Mouse (Mus musculus) limb, embryonic 11.5 days (tissue): ENCODE measurements around the gene Ncoa7. TPM values are rescaled to one million over a fixed set of nuclear protein-coding genes. Genes with fewer than 3 reads are reported as not detected.

ENCODE experiments used
- ATAC-seq: fragments of 200-750 bp; cut with Nextera tagmentation; 2 replicates; pipeline ENCODE4 v1.8.0; 2017; ENCODE audit warnings: low read depth; ENCODE audit not compliant: insufficient number of reproducible peaks, low FRiP score, low TSS enrichment
- DNase-seq: peaks from one replicate; pipeline ENCODE4 v3.0.0-alpha.2; 2015; ENCODE audit warnings: low spot score
- H3K27ac ChIP-seq: fragments of 300-500 bp; sonication (generic); replicated peaks from 2 replicates; pipeline ENCODE4 v1.5.1; 2014; ENCODE audit warnings: low read depth, mild to moderate bottlenecking, low read length
- H3K27me3 ChIP-seq: fragments of 300-500 bp; sonication (generic); 2 replicates; pipeline ENCODE4 v1.6.1; 2014; ENCODE audit warnings: mild to moderate bottlenecking, low read length, mixed read lengths; ENCODE audit not compliant: control insufficient read depth, insufficient read depth
- H3K36me3 ChIP-seq: fragments of 300-500 bp; sonication (generic); 2 replicates; pipeline ENCODE4 v1.6.1; 2014; ENCODE audit warnings: mild to moderate bottlenecking, low read length, moderate library complexity, mixed read lengths; ENCODE audit not compliant: control insufficient read depth, insufficient read depth
- H3K4me1 ChIP-seq: fragments of 300-500 bp; sonication (generic); 2 replicates; pipeline ENCODE4 v1.6.1; 2014; ENCODE audit warnings: low read length, mixed read lengths; ENCODE audit not compliant: control insufficient read depth, insufficient read depth
- H3K4me2 ChIP-seq: fragments of 300-500 bp; sonication (generic); 2 replicates; pipeline ENCODE4 v1.6.1; 2014; ENCODE audit warnings: low read depth, mild to moderate bottlenecking, moderate library complexity; ENCODE audit not compliant: severe bottlenecking
- H3K4me3 ChIP-seq: fragments of 300-500 bp; sonication (generic); 2 replicates; pipeline ENCODE4 v1.5.1; 2014; ENCODE audit warnings: low read depth, low read length
- H3K9ac ChIP-seq: fragments of 300-500 bp; sonication (generic); 2 replicates; pipeline ENCODE4 v1.6.1; 2014; ENCODE audit warnings: mild to moderate bottlenecking, low read length
- H3K9me3 ChIP-seq: fragments of 300-500 bp; sonication (generic); 2 replicates; pipeline ENCODE4 v1.6.1; 2016; ENCODE audit warnings: low read length; ENCODE audit not compliant: control insufficient read depth
- WGBS: fragments of 180-500 bp; shearing (Covaris S2); extraction: QIAGEN DNeasy Blood & Tissue Kit; methylation state at CpG from one replicate; pipeline ENCODE4 v1.1.7; 2014; 5-methylcytosine and 5-hydroxymethylcytosine counted together
- polyA plus RNA-seq: library from polyadenylated mRNA; unstranded; fragments of >200 nt; fragmentation: Nextera tagmentation; extraction: Ambion mirVana; gene quantifications from 2 replicates; pipeline ENCODE4 v1.2.1, GENCODE M21; 2014

Gene Ncoa7
- polyA plus RNA-seq, 1 experiment from 2014 or later: 9.4 TPM

GRCm38 (mm10) chr10:30723014-30723413, 80.1 kb downstream of the Ncoa7 start:
- H3K36me3 ChIP-seq: no peaks in the 10 kb centered on the region
- no peak overlapping the region for H3K27ac ChIP-seq
- DNase-seq (no peak), ATAC-seq (no peak)
- WGBS: 94% methylated on average over 1 of the region's 1 CpGs
- no peaks in the 10 kb centered on the region for H3K4me1 ChIP-seq
- no peaks in the 10 kb centered on the region for H3K9me3 ChIP-seq
- H3K9ac ChIP-seq: no peak overlapping the region
- no peaks in the 10 kb centered on the region for H3K27me3 ChIP-seq
- no peak overlapping the region for H3K4me2 ChIP-seq
- no peak overlapping the region for H3K4me3 ChIP-seq

GRCm38 (mm10) chr10:30720556-30720955, 82.6 kb downstream of the Ncoa7 start:
- no peaks in the 10 kb centered on the region for H3K4me1 ChIP-seq
- H3K9ac ChIP-seq: no peak overlapping the region
- H3K36me3 ChIP-seq: no peaks in the 10 kb centered on the region
- no peak overlapping the region for H3K27ac ChIP-seq
- ATAC-seq (0 out of 2 replicates have a peak, but pooled peaks have one; percentile 39), DNase-seq (no peak)
- H3K27me3 ChIP-seq: no peaks in the 10 kb centered on the region
- WGBS: 87% methylated on average over 3 of the region's 3 CpGs
- H3K4me3 ChIP-seq: no peak overlapping the region
- no peak overlapping the region for H3K4me2 ChIP-seq
- H3K9me3 ChIP-seq: no peaks in the 10 kb centered on the region

- no peak overlapping the region for H3K9ac ChIP-seq
- no peak overlapping the region for H3K4me2 ChIP-seq
- DNase-seq: no peak
Measured at GRCm38 (mm10) chr10:30719947-30720346, 83.2 kb downstream of the Ncoa7 start.

DNA sequence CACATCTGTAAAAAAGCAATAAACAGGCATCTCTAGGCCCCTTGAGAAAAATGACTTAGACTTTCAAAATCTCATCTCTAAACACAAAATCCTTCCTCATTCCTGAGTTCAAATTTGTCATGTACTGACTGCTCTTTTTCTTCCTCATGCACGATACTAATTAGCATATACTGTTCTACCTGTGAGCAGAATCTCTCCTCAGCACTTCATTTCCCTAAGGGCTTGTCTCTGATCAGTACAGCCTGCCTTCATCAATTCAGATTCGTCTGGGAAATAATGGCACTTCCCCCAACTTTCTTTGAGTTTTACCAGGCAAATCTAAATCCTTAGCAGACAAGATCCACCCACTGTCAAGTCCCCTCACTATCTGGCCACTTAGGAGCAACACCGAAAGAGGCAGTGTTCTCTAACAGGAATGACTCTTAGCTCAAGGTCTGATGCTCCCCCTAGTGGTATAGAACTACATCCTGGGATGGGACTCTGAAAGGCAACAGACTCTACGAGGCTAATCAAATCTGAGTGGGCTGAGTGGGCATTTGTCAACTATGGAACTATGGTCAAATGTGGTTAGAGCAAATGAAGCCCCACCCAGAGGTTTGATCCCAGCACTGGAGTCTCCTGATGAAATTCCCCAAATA, 84.3 kb downstream of the Ncoa7 start:
- H3K4me1 ChIP-seq: no peaks in the 10 kb centered on the region
- H3K4me3 ChIP-seq: no peak overlapping the region
- H3K9ac ChIP-seq: no peak overlapping the region
- ATAC-seq: no peak
- 26% methylated on average over 4 of the region's 4 CpGs for WGBS
- no peaks in the 10 kb centered on the region for H3K36me3 ChIP-seq
- no peak overlapping the region for H3K27ac ChIP-seq
- DNase-seq: peak; percentile 33
- no peaks in the 10 kb centered on the region for H3K9me3 ChIP-seq
- no peak overlapping the region for H3K4me2 ChIP-seq
- no peaks in the 10 kb centered on the region for H3K27me3 ChIP-seq

More at GRCm38 (mm10) chr10:30719947-30720346, 83.2 kb downstream of the Ncoa7 start:
- no peak for ATAC-seq
- Histone ChIP-seq H3K36me3 (no peaks in the 10 kb centered on the region), H3K4me3 (no peak overlapping the region), H3K27me3 (no peaks in the 10 kb centered on the region), H3K9me3 (no peaks in the 10 kb centered on the region), H3K4me1 (no peaks in the 10 kb centered on the region), H3K27ac (no peak overlapping the region)
- WGBS: 84% methylated on average over 1 of the region's 1 CpGs

DNA sequence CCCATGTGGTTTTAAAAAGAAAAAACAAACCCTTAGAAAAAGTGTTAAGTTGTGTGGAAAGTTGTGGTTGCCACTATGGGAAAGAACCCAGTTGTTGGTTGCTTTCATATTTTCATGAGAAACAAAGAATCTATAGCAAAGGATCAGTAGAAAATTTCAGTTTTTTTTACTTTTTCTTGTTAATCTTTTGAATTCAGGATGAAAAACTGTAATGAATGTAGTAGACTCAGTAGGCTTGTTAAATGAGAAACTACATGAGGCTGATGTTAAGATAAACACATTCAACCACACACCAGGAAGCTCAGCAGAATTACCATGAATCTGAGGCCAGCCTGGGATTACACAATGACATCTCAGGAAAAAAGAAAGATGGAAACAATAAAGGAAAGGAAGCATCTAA, 87.0 kb downstream of the Ncoa7 start:
- Histone ChIP-seq H3K27ac (no peak overlapping the region), H3K4me1 (no peaks in the 10 kb centered on the region), H3K9ac (no peak overlapping the region), H3K4me3 (no peak overlapping the region), H3K36me3 (no peaks in the 10 kb centered on the region), H3K27me3 (no peaks in the 10 kb centered on the region), H3K9me3 (no peaks in the 10 kb centered on the region), H3K4me2 (no peak overlapping the region)
- ATAC-seq: no peak
- no peak for DNase-seq

- Histone ChIP-seq H3K4me3 (no peak overlapping the region), H3K27ac (no peak overlapping the region), H3K9ac (no peak overlapping the region), H3K27me3 (no peaks in the 10 kb centered on the region), H3K36me3 (no peaks in the 10 kb centered on the region), H3K4me2 (no peak overlapping the region), H3K9me3 (no peaks in the 10 kb centered on the region), H3K4me1 (no peaks in the 10 kb centered on the region)
- ATAC-seq (no peak), DNase-seq (no peak)
- 86% methylated on average over 1 of the region's 1 CpGs for WGBS
Measured at GRCm38 (mm10) chr10:30712540-30712939, 90.6 kb downstream of the Ncoa7 start.

GRCm38 (mm10) chr10:30709846-30710403, 93.2 kb downstream of the Ncoa7 start:
- H3K4me3 ChIP-seq: no peak overlapping the region
- no peaks in the 10 kb centered on the region for H3K27me3 ChIP-seq
- no peaks in the 10 kb centered on the region for H3K4me1 ChIP-seq
- 87% methylated on average over 7 of the region's 7 CpGs for WGBS
- no peaks in the 10 kb centered on the region for H3K36me3 ChIP-seq
- no peaks in the 10 kb centered on the region for H3K9me3 ChIP-seq
- H3K27ac ChIP-seq: no peak overlapping the region
- no peak for ATAC-seq
- H3K4me2 ChIP-seq: no peak overlapping the region
- DNase-seq: no peak
- no peak overlapping the region for H3K9ac ChIP-seq

DNA sequence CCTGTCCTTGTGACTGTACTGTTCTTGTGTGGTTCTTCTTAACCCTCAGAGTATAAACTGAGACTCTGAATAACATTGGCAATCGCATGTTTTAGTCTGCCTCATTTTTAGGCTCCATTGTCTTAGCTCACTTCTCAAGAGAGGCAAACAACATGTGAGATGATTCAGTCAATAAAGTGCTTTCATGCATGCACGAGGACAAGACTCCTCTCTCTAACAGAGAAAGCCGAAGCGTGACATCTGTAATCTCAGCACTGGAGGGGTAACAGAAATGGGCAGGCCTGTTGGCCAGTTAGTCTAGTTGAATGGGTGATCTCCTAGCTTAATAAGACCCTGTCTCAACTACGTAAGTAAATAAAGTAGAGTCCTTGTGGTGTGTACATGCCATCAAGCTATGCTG, 95.1 kb downstream of the Ncoa7 start:
- H3K36me3 ChIP-seq: no peaks in the 10 kb centered on the region
- no peak for DNase-seq
- no peaks in the 10 kb centered on the region for H3K9me3 ChIP-seq
- no peaks in the 10 kb centered on the region for H3K4me1 ChIP-seq
- no peak overlapping the region for H3K27ac ChIP-seq
- 93% methylated on average over 5 of the region's 5 CpGs for WGBS
- H3K27me3 ChIP-seq: no peaks in the 10 kb centered on the region
- H3K4me2 ChIP-seq: no peak overlapping the region
- H3K4me3 ChIP-seq: no peak overlapping the region
- ATAC-seq: no peak
- H3K9ac ChIP-seq: no peak overlapping the region

DNA sequence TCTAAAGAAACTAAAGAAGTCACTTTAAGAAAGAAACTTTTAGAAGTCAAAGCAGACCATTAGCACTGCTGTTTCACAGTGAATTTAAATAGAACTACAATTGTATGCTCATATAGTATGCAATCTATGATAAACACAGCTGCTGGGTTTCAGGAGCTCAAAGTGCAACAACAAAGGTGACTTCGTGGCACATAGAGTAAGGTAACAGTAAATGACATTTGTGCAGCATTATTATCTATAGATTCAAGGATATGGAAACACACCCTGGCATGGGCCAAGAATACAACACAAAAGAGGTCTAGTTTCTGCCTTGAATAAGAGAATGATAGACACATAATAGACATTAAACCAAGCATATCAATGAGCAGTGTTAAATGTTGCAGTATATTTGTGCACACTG, 100.5 kb downstream of the Ncoa7 start:
- no peaks in the 10 kb centered on the region for H3K27me3 ChIP-seq
- 96% methylated on average over 1 of the region's 1 CpGs for WGBS
- no peaks in the 10 kb centered on the region for H3K36me3 ChIP-seq
- no peak overlapping the region for H3K4me3 ChIP-seq
- H3K4me2 ChIP-seq: no peak overlapping the region
- no peak for DNase-seq
- no peak overlapping the region for H3K9ac ChIP-seq
- H3K27ac ChIP-seq: no peak overlapping the region
- no peak for ATAC-seq
- no peaks in the 10 kb centered on the region for H3K9me3 ChIP-seq
- no peaks in the 10 kb centered on the region for H3K4me1 ChIP-seq
